Mouse (Mus musculus): Measurements from ENCODE around the gene Prss41. TPM values are rescaled to one million over a fixed set of nuclear protein-coding genes. Genes with fewer than 3 reads are reported as not detected.
A peak's percentile ranks its signal among the peaks of the same experiment; 100 is the strongest.
"Not testable (repeated sequence)": the region's sequence is repeated elsewhere in the genome, so short reads cannot be mapped to it uniquely, and the experiment has no call there.

The Prss41 gene
- total RNA-seq (2015; ENCODE audit: low replicate concordance) (not detected in 2 replicates), total RNA-seq (2017; ENCODE audit: low replicate concordance) (not detected in 2 replicates)

GRCm38 (mm10) chr17:23843812-23844273 is at the start of gene Prss41, which contains the start of gene Prss32:
Gene Prss41, minus strand, starts transcription at chr17:23844172.
Gene Prss32, plus strand, starts transcription at chr17:23843855.
- peak; percentile 64 for ATAC-seq (replicated peaks; ENCODE audit: low FRiP score, poor library complexity, severe bottlenecking)

- ATAC-seq (replicated peaks; ENCODE audit: low FRiP score, poor library complexity, severe bottlenecking) = not testable (repeated sequence)
Observed at GRCm38 (mm10) chr17:23880576-23880975, 36.6 kb upstream of the Prss41 start, which contains the start of the genes Dcpp1 and Dcpp2. Gene Dcpp1, plus strand, starts transcription at chr17:23880876. Gene Dcpp2, plus strand, starts transcription at chr17:23880880.

GRCm38 (mm10) chr17:23877166-23877565 is 33.2 kb upstream of the Prss41 start:
- no peak for ATAC-seq (replicated peaks; ENCODE audit: low FRiP score, poor library complexity, severe bottlenecking)

GRCm38 (mm10) chr17:23876741-23877140 is 32.8 kb upstream of the Prss41 start:
- no peak for ATAC-seq (replicated peaks; ENCODE audit: low FRiP score, poor library complexity, severe bottlenecking)

- no peak for ATAC-seq (replicated peaks; ENCODE audit: low FRiP score, poor library complexity, severe bottlenecking)
Observed at GRCm38 (mm10) chr17:23873884-23874856, 30.2 kb upstream of the Prss41 start.

- no peak for ATAC-seq (replicated peaks; ENCODE audit: low FRiP score, poor library complexity, severe bottlenecking)
Observed at GRCm38 (mm10) chr17:23868513-23868912, 24.5 kb upstream of the Prss41 start.

GRCm38 (mm10) chr17:23867756-23868155 is 23.8 kb upstream of the Prss41 start, which contains the start of gene Prss21:
Gene Prss21, plus strand, starts transcription at chr17:23868056.
- ATAC-seq (replicated peaks; ENCODE audit: low FRiP score, poor library complexity, severe bottlenecking) = no peak

- ATAC-seq (replicated peaks; ENCODE audit: low FRiP score, poor library complexity, severe bottlenecking) = no peak
Observed at GRCm38 (mm10) chr17:23862926-23863325, 19.0 kb upstream of the Prss41 start.

- ATAC-seq (replicated peaks; ENCODE audit: low FRiP score, poor library complexity, severe bottlenecking) = no peak
Observed at GRCm38 (mm10) chr17:23857913-23858312, 13.9 kb upstream of the Prss41 start.

GRCm38 (mm10) chr17:23857193-23857592 is 13.2 kb upstream of the Prss41 start:
- ATAC-seq (replicated peaks; ENCODE audit: low FRiP score, poor library complexity, severe bottlenecking) = no peak

- no peak for ATAC-seq (replicated peaks; ENCODE audit: low FRiP score, poor library complexity, severe bottlenecking)
Observed at GRCm38 (mm10) chr17:23854229-23854765, 10.3 kb upstream of the Prss41 start.

- ATAC-seq (replicated peaks; ENCODE audit: low FRiP score, poor library complexity, severe bottlenecking) = peak; percentile 84
Observed at GRCm38 (mm10) chr17:23853292-23853691, 9.3 kb upstream of the Prss41 start.

- 0 out of 2 replicates have a peak, but pooled peaks have one; percentile 47 for ATAC-seq (replicated peaks; ENCODE audit: low FRiP score, poor library complexity, severe bottlenecking)
Observed at GRCm38 (mm10) chr17:23850853-23851749, 7.1 kb upstream of the Prss41 start.

- ATAC-seq (replicated peaks; ENCODE audit: low FRiP score, poor library complexity, severe bottlenecking) = no peak
Observed at GRCm38 (mm10) chr17:23850028-23850427, 6.1 kb upstream of the Prss41 start.

GRCm38 (mm10) chr17:23843141-23843811 is 696 bp downstream of the Prss41 start:
- ATAC-seq (replicated peaks; ENCODE audit: low FRiP score, poor library complexity, severe bottlenecking) = no peak

- peak; percentile 72 for ATAC-seq (replicated peaks; ENCODE audit: low FRiP score, poor library complexity, severe bottlenecking)
Observed at GRCm38 (mm10) chr17:23841145-23841544, 2.8 kb downstream of the Prss41 start.

- no peak for ATAC-seq (replicated peaks; ENCODE audit: low FRiP score, poor library complexity, severe bottlenecking)
Observed at GRCm38 (mm10) chr17:23836006-23836575, 7.9 kb downstream of the Prss41 start, which contains the start of gene Prss33. Gene Prss33, minus strand, starts transcription at chr17:23836056.

- no peak for ATAC-seq (replicated peaks; ENCODE audit: low FRiP score, poor library complexity, severe bottlenecking)
Observed at GRCm38 (mm10) chr17:23831201-23831600, 12.8 kb downstream of the Prss41 start.
